ENCODE assay signal across 10 mouse cellular contexts in the genomic region with DNA sequence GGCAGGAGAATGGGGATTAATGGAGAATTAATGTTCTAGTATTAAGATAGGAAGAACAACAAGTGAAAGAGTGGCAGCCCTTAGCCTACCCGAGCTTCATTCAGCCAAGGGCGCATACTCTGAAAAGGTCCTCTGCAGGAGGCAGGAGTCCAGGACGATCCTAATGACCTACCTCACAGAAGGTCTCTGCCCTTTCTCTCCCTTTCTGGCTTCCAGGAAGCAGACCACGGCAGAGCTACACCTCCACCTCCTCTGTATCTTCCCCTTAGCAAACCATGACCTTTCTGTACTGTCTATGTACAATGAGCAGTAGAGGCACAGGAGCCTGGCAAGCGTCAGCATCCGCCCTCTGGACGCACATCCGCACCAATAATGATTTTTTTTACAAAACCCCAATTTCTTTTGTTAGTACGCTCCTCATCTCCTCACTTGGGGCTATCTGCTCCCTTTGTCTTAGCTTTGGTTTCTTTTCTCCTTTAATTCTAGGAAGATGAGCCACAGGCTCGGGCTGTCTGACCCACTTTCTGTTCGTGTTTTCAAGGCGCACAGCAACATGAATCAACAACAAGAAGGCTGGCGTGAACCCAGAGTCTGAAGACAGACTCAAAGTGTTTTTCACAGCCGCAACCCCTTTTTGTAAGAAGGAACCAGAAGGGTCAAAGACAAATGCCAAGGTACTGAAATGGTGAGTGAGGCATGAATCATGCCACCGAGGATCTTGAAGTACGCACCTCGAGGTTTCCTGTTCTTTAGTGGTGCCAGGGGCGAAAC.
A peak's percentile ranks its signal among the peaks of the same experiment; 100 is the strongest.
DNase-seq lines count a peak whose midpoint lies in the region; ATAC-seq and TF ChIP-seq lines count a peak whose summit lies in the region.
"Had no signal": no experiment of that assay in that cellular context is flagged by ENCODE, and none has a peak within 500 bp of the region (broad histone marks: within the 10 kb centered on the region; RNA-seq: fewer than 3 reads in every experiment).

No protein-coding gene starts in this region.

- no peaks in the 10 kb centered on the region for H3K36me3 ChIP-seq in forebrain, embryonic 16.5 days (ENCODE audit: control insufficient read depth, insufficient read depth)
- H3K36me3 ChIP-seq in forebrain, embryonic 11.5 days (ENCODE audit: control insufficient read depth, insufficient read depth, low read length), result no peaks in the 10 kb centered on the region
- H3K36me3 ChIP-seq: heart, embryonic 13.5 days had no signal

- H3K27ac ChIP-seq in forebrain, embryonic 16.5 days (ENCODE audit: low read length), result no peak overlapping the region
- no peak overlapping the region for H3K27ac ChIP-seq in forebrain, embryonic 11.5 days (ENCODE audit: low read depth, low read length)
- peak overlapping the region; percentile 90 for H3K27ac ChIP-seq in gastrocnemius, adult 2 months
- H3K27ac ChIP-seq: heart, embryonic 13.5 days had no signal

- WGBS in forebrain, embryonic 16.5 days, result 52% methylated on average over 18 of the region's 18 CpGs
- WGBS in forebrain, embryonic 11.5 days, result 71% methylated on average over 18 of the region's 18 CpGs

- no peaks in the 10 kb centered on the region for H3K27me3 ChIP-seq in forebrain, embryonic 16.5 days (replicated peaks; ENCODE audit: control insufficient read depth, insufficient read depth, low read length)
- H3K27me3 ChIP-seq in forebrain, embryonic 11.5 days (ENCODE audit: control insufficient read depth, insufficient read depth, low read length), result no peaks in the 10 kb centered on the region
- H3K27me3 ChIP-seq: CH12.LX; heart, embryonic 13.5 days had no signal

- 0 out of 2 replicates have a peak overlapping the region, but pooled peaks have one; percentile 17 for H3K9ac ChIP-seq in forebrain, embryonic 16.5 days (replicated peaks; ENCODE audit: low read depth, low read length)
- H3K9ac ChIP-seq in forebrain, embryonic 11.5 days (ENCODE audit: low read length), result no peak overlapping the region
- H3K9ac ChIP-seq: heart, embryonic 13.5 days had no signal

- ATAC-seq in forebrain, embryonic 16.5 days, result no peak
- ATAC-seq in forebrain, embryonic 11.5 days (replicated peaks; ENCODE audit: low FRiP score), result no peak
- ATAC-seq in megakaryocyte progenitor cell, adult 5-6 weeks (replicated peaks; ENCODE audit: poor library complexity), result no peak

- no peak for DNase-seq in forebrain, embryonic 11.5 days (ENCODE audit: low spot score)
- DNase-seq in left cerebral cortex, postnatal 4 days, result peak; percentile 12
- DNase-seq in left cerebral cortex, postnatal 36 days (ENCODE audit: low spot score in 2 of 2), result no peak
- peak; percentile 73 for DNase-seq in gastrocnemius, adult 2 months
- DNase-seq in retina, postnatal 1 day, result peak; percentile 38
- no peak for DNase-seq in layer of hippocampus, adult 9-10 months (ENCODE audit: low spot score)

- peaks cover 5% of the 10 kb centered on the region for H3K4me1 ChIP-seq in forebrain, embryonic 16.5 days (replicated peaks; ENCODE audit: control insufficient read depth, insufficient read depth, low read length)
- H3K4me1 ChIP-seq in forebrain, embryonic 11.5 days (replicated peaks; ENCODE audit: control insufficient read depth, insufficient read depth, low read length), result no peaks in the 10 kb centered on the region

- intact Hi-C loops in left cerebral cortex, postnatal 4 days (cut with DNase I), result no loop called here
- intact Hi-C loops in left cerebral cortex, postnatal 36 days (cut with DNase I), result no loop called here
- intact Hi-C loops in gastrocnemius, adult 2 months (cut with DNase I), result loop anchor here (5.0 kb wide), 2 partner anchors 40 to 65 kb away; a partner anchor contains a TSS

- no peak for TF ChIP-seq CTCF in gastrocnemius, adult 2 months (IDR thresholded peaks at IDR 0.05)

- peak overlapping the region; percentile 20; the same call in 1 of the 2 replicates for H3K4me2 ChIP-seq in forebrain, embryonic 16.5 days (ENCODE audit: low read length)
- no peak overlapping the region for H3K4me2 ChIP-seq in forebrain, embryonic 11.5 days (ENCODE audit: low read depth, low read length, severe bottlenecking)
- H3K4me2 ChIP-seq: heart, embryonic 13.5 days had no signal

- H3K9me3 ChIP-seq in forebrain, embryonic 16.5 days (ENCODE audit: control insufficient read depth, low read length), result no peaks in the 10 kb centered on the region
- H3K9me3 ChIP-seq in forebrain, embryonic 11.5 days (ENCODE audit: control insufficient read depth, low read length), result no peaks in the 10 kb centered on the region
- H3K9me3 ChIP-seq: heart, embryonic 13.5 days had no signal

- no peak overlapping the region for H3K4me3 ChIP-seq in forebrain, embryonic 16.5 days (replicated peaks; ENCODE audit: low read length)
- H3K4me3 ChIP-seq in forebrain, embryonic 11.5 days (ENCODE audit: low read depth, low read length), result no peak overlapping the region
- H3K4me3 ChIP-seq in gastrocnemius, adult 2 months, result peak overlapping the region; percentile 69
- H3K4me3 ChIP-seq: heart, embryonic 13.5 days had no signal

Comparison
In these comparisons a context has a peak if more than half of its experiments do, and no peak if none do; other contexts are left out.
1. DNase-seq: peak in left cerebral cortex, postnatal 4 days (single experiment), gastrocnemius, adult 2 months (single experiment) and retina, postnatal 1 day (single experiment); none in forebrain, embryonic 11.5 days (single experiment), left cerebral cortex, postnatal 36 days (0 of 2) and layer of hippocampus, adult 9-10 months (single experiment).